Mouse (Mus musculus) liver, postnatal 0 days (tissue): Measurements from ENCODE around the gene Prkaa1.

Experiments used
- CTCF ChIP-seq: sonication (generic); IDR thresholded peaks from 2 replicates; pipeline ENCODE4 v1.5.1; 2016; ENCODE audit warnings: antibody characterized with exemption, low read depth
- EP300 ChIP-seq: IDR thresholded peaks from 2 replicates; pipeline ENCODE4 v1.6.1; 2016; ENCODE audit warnings: antibody characterized with exemption, low read depth, mild to moderate bottlenecking

DNA sequence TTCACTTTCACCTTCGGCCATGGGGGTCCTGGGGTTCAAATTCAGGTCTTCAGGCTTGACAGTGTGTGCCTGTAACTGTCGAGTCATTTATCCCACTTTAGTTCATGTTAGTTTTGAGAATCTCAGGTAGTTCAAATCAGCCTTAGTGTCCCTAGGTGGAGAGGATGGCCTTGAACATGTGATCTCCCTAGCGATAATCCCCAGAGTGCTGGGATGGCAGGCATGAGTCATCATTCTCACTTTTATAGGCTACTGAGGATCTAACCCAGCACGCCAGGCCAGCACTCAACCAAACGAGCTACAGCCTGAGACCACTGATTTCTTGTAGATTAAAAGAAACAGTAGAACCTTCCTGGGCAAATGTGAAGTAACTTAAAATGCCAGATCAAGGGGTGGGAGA, 1.6 kb upstream of the Prkaa1 start:
- TF ChIP-seq CTCF (no peak), EP300 (no peak)
